Mouse (Mus musculus) Patski (cell line): ENCODE results near the gene Ppig. TPM values are rescaled to one million over a fixed set of nuclear protein-coding genes. Genes with fewer than 3 reads are reported as not detected.

Experiments
- ATAC-seq: fragments of 100-300 bp; one replicate; pipeline ENCODE4 v1.8.0; 2021
- CTCF ChIA-PET: fragments of 350-600 bp; sonication (Branson Sonifier 250); formaldehyde crosslinking; loops from one replicate; lab custom pipeline; 2022; ENCODE audit warnings: inconsistent platforms; lab: Charles Lee
- POLR2A ChIA-PET: fragments of 350-600 bp; sonication (Branson Sonifier 250); formaldehyde crosslinking; loops from one replicate; lab custom pipeline; 2022; ENCODE audit warnings: antibody characterized with exemption, inconsistent platforms; lab: Charles Lee
- DNase-seq: peaks from one replicate; pipeline ENCODE4 v3.0.0-alpha.2; 2011; ENCODE audit warnings: low read depth, low spot score
- H3K27me3 ChIP-seq: fragments of 371-371 bp; one replicate; pipeline ENCODE4 v1.5.1; 2021
- CTCF ChIP-seq: fragments of 100-300 bp; IDR thresholded peaks from one replicate; pipeline ENCODE4 v1.5.1; 2021
- in situ Hi-C: fragments of 300-500 bp; cut with MboI; formaldehyde crosslinking; loops from 3 replicates; pipeline ENCODE4 v1.11.1; 2018; ENCODE audit warnings: low pct_unique_long_range_greater_than_20kb, mixed read lengths
- polyA plus RNA-seq: library from polyadenylated mRNA; unstranded; gene quantifications from one replicate; pipeline ENCODE4 v1.2.3, GENCODE M21; 2021

Gene Ppig
- polyA plus RNA-seq, 1 experiment from 2014 or later = 83.7 TPM

DNA sequence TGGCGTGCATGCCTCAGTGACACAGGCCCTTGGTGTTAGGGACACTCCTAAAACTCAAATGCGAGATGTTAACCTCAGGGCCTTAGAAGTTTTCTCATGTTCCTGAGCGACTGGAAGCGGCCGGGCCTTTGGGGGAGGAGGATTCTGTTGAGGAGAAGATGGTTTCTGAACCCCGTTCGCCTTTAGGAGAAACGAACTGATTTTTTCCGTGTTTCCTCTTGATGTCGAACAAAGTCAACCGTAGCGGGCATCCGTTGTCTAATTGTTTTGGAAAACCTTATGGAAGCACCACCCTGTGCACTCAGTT, 1.1 kb downstream of the Ppig start:
- no peak for TF ChIP-seq CTCF
- ATAC-seq = no peak
- ChIA-PET POLR2A (interaction anchor here (1.7 kb wide), 1 partner anchor 10 kb away, joined by 8 read pairs; the partner anchor contains the start of gene Fastkd1), CTCF (no interaction called here)
- H3K27me3 ChIP-seq = no peaks in the 10 kb centered on the region
- DNase-seq = no peak
- in situ Hi-C loops = no loop called here

DNA sequence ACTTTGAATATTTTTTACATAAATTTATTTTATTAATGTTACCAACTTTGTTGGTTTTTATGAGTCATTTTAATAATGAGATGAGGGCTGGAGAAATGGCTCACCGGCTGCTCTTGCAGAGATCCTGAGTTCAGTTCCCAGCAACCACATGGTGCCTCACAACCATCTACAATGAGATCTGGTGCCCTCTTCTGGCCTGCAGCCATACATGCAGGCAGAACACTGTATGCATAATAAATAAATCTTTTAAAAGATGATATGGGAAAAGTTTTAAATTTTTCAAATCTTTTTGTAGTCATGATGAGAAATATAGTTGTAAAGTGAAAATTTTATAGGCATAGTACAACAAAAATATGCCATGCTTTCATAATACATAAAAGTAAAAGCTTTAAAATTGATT, 22.7 kb downstream of the Ppig start:
- ChIA-PET CTCF (no interaction called here), POLR2A (no interaction called here)
- no peaks in the 10 kb centered on the region for H3K27me3 ChIP-seq
- in situ Hi-C loops = no loop called here
- DNase-seq (no peak), ATAC-seq (no peak)
- peak; percentile 60 for TF ChIP-seq CTCF

GRCm38 (mm10) chr2:69760980-69761379, 38.6 kb downstream of the Ppig start:
- POLR2A ChIA-PET = no interaction called here
- TF ChIP-seq CTCF = no peak
- H3K27me3 ChIP-seq = no peaks in the 10 kb centered on the region
- in situ Hi-C loops = no loop called here
- CTCF ChIA-PET = interaction anchor here (1.6 kb wide), 1 partner anchor 19 kb away, joined by 3 read pairs; no protein-coding TSS in a partner anchor
- no peak for DNase-seq
- ATAC-seq = no peak

GRCm38 (mm10) chr2:69763340-69763739, 41.0 kb downstream of the Ppig start:
- CTCF ChIA-PET = interaction anchor here (1.1 to 1.4 kb wide), 2 partner anchors 11 to 27 kb away, joined by 3 read pairs; no protein-coding TSS in a partner anchor
- DNase-seq = no peak

GRCm38 (mm10) chr2:69764716-69765115, 42.4 kb downstream of the Ppig start:
- ChIA-PET POLR2A (no interaction called here), CTCF (interaction anchor here (1.2 kb wide), 1 partner anchor 9 kb away, joined by 3 read pairs; no protein-coding TSS in a partner anchor)
- no peak for TF ChIP-seq CTCF
- DNase-seq (no peak), ATAC-seq (no peak)
- H3K27me3 ChIP-seq = no peaks in the 10 kb centered on the region
- in situ Hi-C loops = no loop called here

More at GRCm38 (mm10) chr2:69763340-69763739, 41.0 kb downstream of the Ppig start:
- ATAC-seq = no peak
- no peak for TF ChIP-seq CTCF
- POLR2A ChIA-PET = interaction anchor here (0.6 kb wide), 1 partner anchor 84 kb away, joined by 3 read pairs; no protein-coding TSS in a partner anchor
- H3K27me3 ChIP-seq = no peaks in the 10 kb centered on the region
- in situ Hi-C loops = no loop called here

GRCm38 (mm10) chr2:69773331-69773730, 51.0 kb downstream of the Ppig start:
- ChIA-PET POLR2A (no interaction called here), CTCF (no interaction called here)
- ATAC-seq (no peak), DNase-seq (no peak)
- TF ChIP-seq CTCF = no peak
- in situ Hi-C loops = no loop called here
- H3K27me3 ChIP-seq = no peaks in the 10 kb centered on the region

GRCm38 (mm10) chr2:69777985-69778835, 55.9 kb downstream of the Ppig start:
- DNase-seq (no peak), ATAC-seq (no peak)
- no peaks in the 10 kb centered on the region for H3K27me3 ChIP-seq
- ChIA-PET POLR2A (no interaction called here), CTCF (interaction anchor here (1.3 to 3.6 kb wide), 3 partner anchors 12 to 113 kb away, joined by 3 to 16 read pairs (median 7); partner anchors contain the start of genes Ccdc173 and Phospho2)
- in situ Hi-C loops = loop anchor here (5.0 kb wide), 1 partner anchor 141 kb away; no protein-coding TSS in a partner anchor
- no peak for TF ChIP-seq CTCF

GRCm38 (mm10) chr2:69778836-69779177, 56.5 kb downstream of the Ppig start:
- ATAC-seq = no peak
- POLR2A ChIA-PET = no interaction called here
- DNase-seq = no peak

DNA sequence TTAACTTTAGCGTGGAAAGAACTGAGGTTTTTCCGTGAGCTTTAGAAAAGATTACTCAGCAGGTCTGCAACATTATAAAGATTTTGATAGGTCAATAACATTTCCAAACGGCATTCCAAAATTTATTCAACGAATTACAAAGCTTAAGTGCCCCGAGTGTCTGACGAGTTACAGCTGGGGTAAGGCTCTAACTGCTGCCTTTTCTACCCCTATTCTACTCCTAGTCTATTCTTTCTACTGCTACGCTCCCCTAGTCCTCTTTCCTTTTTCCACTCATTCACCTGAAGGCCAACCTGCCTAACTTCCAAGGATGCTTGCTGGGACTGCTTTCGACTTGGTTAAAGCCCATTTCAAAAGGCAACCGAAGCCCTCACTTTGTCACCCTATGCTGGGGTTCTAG, 66.6 kb downstream of the Ppig start:
- ChIA-PET CTCF (interaction anchor here (0.9 to 3.1 kb wide), 3 partner anchors 9 to 12 kb away, joined by 3 to 16 read pairs (median 3); no protein-coding TSS in a partner anchor), POLR2A (interaction anchor here (1.5 kb wide), 1 partner anchor 35 kb away, joined by 3 read pairs; no protein-coding TSS in a partner anchor)
- ATAC-seq (peak; percentile 5), DNase-seq (no peak)
- H3K27me3 ChIP-seq = no peaks in the 10 kb centered on the region
- no peak for TF ChIP-seq CTCF
- in situ Hi-C loops = no loop called here

More at GRCm38 (mm10) chr2:69778836-69779177, 56.5 kb downstream of the Ppig start:
- CTCF ChIA-PET = interaction anchor here (1.3 to 3.6 kb wide), 4 partner anchors 11 to 238 kb away, joined by 3 to 16 read pairs (median 5); partner anchors contain the start of genes Ccdc173 and Phospho2
- in situ Hi-C loops = loop anchor here (5.0 kb wide), 1 partner anchor 142 kb away; no protein-coding TSS in a partner anchor
- peak; percentile 62 for TF ChIP-seq CTCF
- H3K27me3 ChIP-seq = no peaks in the 10 kb centered on the region

- DNase-seq (peak; percentile 91), ATAC-seq (peak; percentile 93)
- H3K27me3 ChIP-seq = no peaks in the 10 kb centered on the region
- ChIA-PET CTCF (interaction anchor here (0.9 to 3.1 kb wide), 6 partner anchors 9 to 146 kb away, joined by 3 to 16 read pairs (median 3); partner anchors contain the start of gene Bbs5), POLR2A (interaction anchor here (1.5 kb wide), 1 partner anchor 34 kb away, joined by 3 read pairs; no protein-coding TSS in a partner anchor)
- in situ Hi-C loops = no loop called here
- no peak for TF ChIP-seq CTCF
Observed at GRCm38 (mm10) chr2:69789429-69790069, 67.2 kb downstream of the Ppig start, which contains the start of the genes Ccdc173 and Phospho2. Gene Ccdc173, minus strand, starts transcription at chr2:69789575. Gene Phospho2, plus strand, starts transcription at chr2:69789623.
